Mouse (Mus musculus) forebrain, embryonic 11.5 days (tissue): ENCODE measurements at regions not wholly inside any gene's neighbourhood (a gene's known extent, or its start where the extent isn't known, plus 50 kb on each side); places are given as distances from the start of the nearest gene placed in this dataset.

ENCODE experiments used
- ATAC-seq: fragments of 200-750 bp; cut with Nextera tagmentation; replicated peaks from 2 replicates; pipeline ENCODE4 v1.8.0; 2017; ENCODE audit warnings: moderate TSS enrichment; ENCODE audit not compliant: low FRiP score
- DNase-seq: peaks from one replicate; pipeline ENCODE4 v3.0.0-alpha.2; 2017; ENCODE audit warnings: low spot score
- H3K27ac ChIP-seq: fragments of 300-500 bp; sonication (generic); 2 replicates; pipeline ENCODE4 v1.5.1; 2014; ENCODE audit warnings: low read depth, low read length
- H3K27me3 ChIP-seq: fragments of 300-500 bp; sonication (generic); 2 replicates; pipeline ENCODE4 v1.6.1; 2014; ENCODE audit warnings: mild to moderate bottlenecking, low read length, mixed read lengths; ENCODE audit not compliant: control insufficient read depth, insufficient read depth
- H3K36me3 ChIP-seq: fragments of 300-500 bp; sonication (generic); 2 replicates; pipeline ENCODE4 v1.6.1; 2014; ENCODE audit warnings: mild to moderate bottlenecking, low read length, moderate library complexity, mixed read lengths; ENCODE audit not compliant: control insufficient read depth, insufficient read depth
- H3K4me1 ChIP-seq: fragments of 300-500 bp; sonication (generic); replicated peaks from 2 replicates; pipeline ENCODE4 v1.6.1; 2014; ENCODE audit warnings: low read length, mixed read lengths; ENCODE audit not compliant: control insufficient read depth, insufficient read depth
- H3K4me2 ChIP-seq: fragments of 300-500 bp; sonication (generic); 2 replicates; pipeline ENCODE4 v1.6.1; 2014; ENCODE audit warnings: low read depth, mild to moderate bottlenecking, low read length, moderate library complexity, mixed read lengths; ENCODE audit not compliant: severe bottlenecking
- H3K4me3 ChIP-seq: fragments of 300-500 bp; sonication (generic); 2 replicates; pipeline ENCODE4 v1.5.1; 2014; ENCODE audit warnings: low read depth, low read length
- H3K9ac ChIP-seq: fragments of 300-500 bp; sonication (generic); 2 replicates; pipeline ENCODE4 v1.6.1; 2014; ENCODE audit warnings: low read length
- H3K9me3 ChIP-seq: fragments of 300-500 bp; sonication (generic); 2 replicates; pipeline ENCODE4 v1.6.1; 2016; ENCODE audit warnings: low read length, mixed read lengths; ENCODE audit not compliant: control insufficient read depth
- WGBS: fragments of 180-500 bp; shearing (Covaris S2); extraction: QIAGEN DNeasy Blood & Tissue Kit; methylation state at CpG from one replicate; pipeline ENCODE4 v1.1.7; 2014; 5-methylcytosine and 5-hydroxymethylcytosine counted together

GRCm38 (mm10) chr2:51073040-51073594 is 75.8 kb downstream of the Rnd3 start:
- Histone ChIP-seq H3K4me3 (no peak overlapping the region), H3K4me2 (no peak overlapping the region), H3K36me3 (no peaks in the 10 kb centered on the region), H3K27ac (no peak overlapping the region), H3K9me3 (no peaks in the 10 kb centered on the region), H3K9ac (no peak overlapping the region), H3K27me3 (no peaks in the 10 kb centered on the region), H3K4me1 (0 out of 2 replicates have a peak, but pooled peaks cover 2% of the 10 kb centered on the region)
- WGBS: 74% methylated on average over 14 of the region's 14 CpGs
- no peak for DNase-seq
- ATAC-seq: no peak

- whole genome bisulfite sequencing: 77% methylated on average over 6 of the region's 6 CpGs
- Histone ChIP-seq H3K9me3 (no peaks in the 10 kb centered on the region), H3K27me3 (no peaks in the 10 kb centered on the region), H3K4me3 (no peak overlapping the region), H3K27ac (no peak overlapping the region), H3K4me1 (0 out of 2 replicates have a peak, but pooled peaks cover 2% of the 10 kb centered on the region), H3K36me3 (no peaks in the 10 kb centered on the region), H3K4me2 (no peak overlapping the region), H3K9ac (no peak overlapping the region)
- DNase-seq (no peak), ATAC-seq (no peak)
These were observed 76.5 kb downstream of the Rnd3 start for GRCm38 (mm10) chr2:51072346-51072885.

GRCm38 (mm10) chr2:51070902-51071301 is 78.0 kb downstream of the Rnd3 start:
- no peak overlapping the region for H3K27ac ChIP-seq
- 56% methylated on average over 2 of the region's 2 CpGs for WGBS

GRCm38 (mm10) chr2:51066423-51066831 is 82.5 kb downstream of the Rnd3 start:
- DNase-seq: peak; percentile 71
- H3K9ac ChIP-seq: peak overlapping the region; percentile 18
- no peaks in the 10 kb centered on the region for H3K27me3 ChIP-seq
- H3K36me3 ChIP-seq: no peaks in the 10 kb centered on the region
- H3K27ac ChIP-seq: peak overlapping the region; percentile 85
- no peak overlapping the region for H3K4me2 ChIP-seq
- 21% methylated on average over 11 of the region's 11 CpGs for WGBS
- peak; percentile 91 for ATAC-seq
- no peak overlapping the region for H3K4me3 ChIP-seq
- H3K9me3 ChIP-seq: no peaks in the 10 kb centered on the region; the same call in 1 of the 2 replicates
- H3K4me1 ChIP-seq: peaks cover 10% of the 10 kb centered on the region; the same call in 1 of the 2 replicates

More at GRCm38 (mm10) chr2:51070902-51071301, 78.0 kb downstream of the Rnd3 start:
- Histone ChIP-seq H3K27me3 (no peaks in the 10 kb centered on the region), H3K9me3 (no peaks in the 10 kb centered on the region), H3K4me2 (no peak overlapping the region), H3K4me1 (peaks cover 8% of the 10 kb centered on the region; the same call in 1 of the 2 replicates), H3K9ac (no peak overlapping the region), H3K36me3 (no peaks in the 10 kb centered on the region), H3K4me3 (no peak overlapping the region)
- ATAC-seq (no peak), DNase-seq (no peak)

- no peaks in the 10 kb centered on the region for H3K27me3 ChIP-seq
- no peaks in the 10 kb centered on the region; the same call in 1 of the 2 replicates for H3K9me3 ChIP-seq
- ATAC-seq (no peak), DNase-seq (no peak)
- no peak overlapping the region for H3K4me3 ChIP-seq
- H3K4me1 ChIP-seq: peaks cover 10% of the 10 kb centered on the region; the same call in 1 of the 2 replicates
- no peak overlapping the region for H3K4me2 ChIP-seq
- H3K36me3 ChIP-seq: no peaks in the 10 kb centered on the region
- no peak overlapping the region; the same call in 1 of the 2 replicates for H3K9ac ChIP-seq
- H3K27ac ChIP-seq: peak overlapping the region; percentile 85; the same call in 1 of the 2 replicates
- 63% methylated on average over 6 of the region's 6 CpGs for WGBS
These were observed 83.1 kb downstream of the Rnd3 start for GRCm38 (mm10) chr2:51065821-51066220.

- Histone ChIP-seq H3K9ac (no peak overlapping the region), H3K9me3 (no peaks in the 10 kb centered on the region; the same call in 1 of the 2 replicates), H3K27me3 (no peaks in the 10 kb centered on the region), H3K4me1 (peaks cover 8% of the 10 kb centered on the region; the same call in 1 of the 2 replicates), H3K4me2 (no peak overlapping the region), H3K36me3 (no peaks in the 10 kb centered on the region), H3K4me3 (no peak overlapping the region), H3K27ac (no peak overlapping the region)
- no peak for ATAC-seq
- no peak for DNase-seq
- WGBS: 67% methylated on average over 4 of the region's 4 CpGs
These were observed 84.1 kb downstream of the Rnd3 start for GRCm38 (mm10) chr2:51064821-51065220.

GRCm38 (mm10) chr2:51062049-51062448 is 86.9 kb downstream of the Rnd3 start:
- Histone ChIP-seq H3K4me2 (no peak overlapping the region), H3K9ac (no peak overlapping the region), H3K9me3 (no peaks in the 10 kb centered on the region; the same call in 1 of the 2 replicates), H3K4me3 (no peak overlapping the region), H3K36me3 (no peaks in the 10 kb centered on the region), H3K27me3 (no peaks in the 10 kb centered on the region), H3K27ac (no peak overlapping the region), H3K4me1 (peaks cover 8% of the 10 kb centered on the region; the same call in 1 of the 2 replicates)
- ATAC-seq (no peak), DNase-seq (no peak)
- 97% methylated on average over 5 of the region's 5 CpGs for whole genome bisulfite sequencing

GRCm38 (mm10) chr2:51058158-51058557 is 90.8 kb downstream of the Rnd3 start:
- H3K27ac ChIP-seq: no peak overlapping the region
- ATAC-seq: no peak
- no peaks in the 10 kb centered on the region for H3K36me3 ChIP-seq
- WGBS: 77% methylated on average over 4 of the region's 4 CpGs
- no peak for DNase-seq
- no peaks in the 10 kb centered on the region for H3K27me3 ChIP-seq
- H3K9me3 ChIP-seq: no peaks in the 10 kb centered on the region; the same call in 1 of the 2 replicates
- H3K4me3 ChIP-seq: no peak overlapping the region
- no peak overlapping the region for H3K4me2 ChIP-seq
- H3K4me1 ChIP-seq: no peaks in the 10 kb centered on the region
- no peak overlapping the region for H3K9ac ChIP-seq
